Mouse (Mus musculus) C2C12 (cell line): ENCODE measurements around the gene Zmynd11.

ENCODE experiments used
- CEBPB ChIP-seq: IDR thresholded peaks from one replicate; pipeline ENCODE4 v1.6.1; 2011; ENCODE audit warnings: low read depth, mild to moderate bottlenecking, control low read depth, moderate library complexity
- CTCF ChIP-seq: IDR thresholded peaks from one replicate; pipeline ENCODE4 v1.5.1; 2011; ENCODE audit not compliant: control insufficient read depth, insufficient read depth, insufficient read length
- FOSL1 ChIP-seq: IDR thresholded peaks from one replicate; pipeline ENCODE4 v1.8.0; 2011; ENCODE audit warnings: mild to moderate bottlenecking, low read length; ENCODE audit not compliant: poor library complexity, insufficient read depth, severe bottlenecking
- MAX ChIP-seq: IDR thresholded peaks from one replicate; pipeline ENCODE4 v1.6.1; 2011; ENCODE audit warnings: mild to moderate bottlenecking, control low read depth
- MYOD1 ChIP-seq: IDR thresholded peaks from one replicate; pipeline ENCODE4 v1.6.1; 2011; ENCODE audit warnings: low read depth; ENCODE audit not compliant: control insufficient read depth, insufficient read length
- MYOG ChIP-seq: IDR thresholded peaks from one replicate; pipeline ENCODE4 v1.6.1; 2011; ENCODE audit not compliant: control insufficient read depth, insufficient read length; ENCODE audit errors: extremely low read depth
- USF1 ChIP-seq: IDR thresholded peaks from one replicate; pipeline ENCODE4 v1.6.1; 2011; ENCODE audit warnings: low read depth, mild to moderate bottlenecking, control low read depth, moderate library complexity

DNA sequence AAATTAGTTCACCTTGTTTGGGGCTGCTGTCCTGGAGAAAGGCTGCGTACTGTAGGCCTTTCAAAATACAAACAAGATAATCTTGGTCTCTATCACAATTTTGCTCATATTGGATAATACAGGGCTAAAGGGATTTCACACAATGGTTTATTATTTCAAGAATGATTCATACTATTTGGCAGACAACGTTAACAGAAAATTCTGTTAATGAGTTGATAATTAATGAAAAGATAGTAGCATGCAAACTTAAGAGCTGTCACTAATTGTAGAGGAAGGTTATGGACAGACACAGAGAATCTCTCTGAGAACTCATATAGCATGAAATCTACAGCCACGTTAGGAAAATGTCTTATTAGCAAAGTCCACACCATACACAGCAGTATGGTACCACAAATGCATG is 52.2 kb downstream of the Zmynd11 start:
- TF ChIP-seq MYOD1, result no peak
- no peak for TF ChIP-seq CTCF
- TF ChIP-seq MYOG, result no peak
- no peak for TF ChIP-seq USF1
- TF ChIP-seq MAX, result no peak
- no peak for TF ChIP-seq FOSL1
- no peak for TF ChIP-seq CEBPB
